Mouse (Mus musculus) cerebellum, adult 2 months (tissue): ENCODE results near the gene Cwh43.

Experiments
- CTCF ChIP-seq: fragments of 200-500 bp; IDR thresholded peaks from 2 replicates; pipeline ENCODE4 v1.5.1; 2011; ENCODE audit warnings: low read depth, mild to moderate bottlenecking, control low read depth, low read length, moderate library complexity, borderline replicate concordance; ENCODE audit not compliant: insufficient read depth
- POLR2A ChIP-seq: fragments of 200-500 bp; IDR thresholded peaks from 2 replicates; pipeline ENCODE4 v1.6.1; 2011; ENCODE audit warnings: low read length, control low read depth, borderline replicate concordance; ENCODE audit not compliant: insufficient read depth

- TF ChIP-seq CTCF (no peak), POLR2A (no peak)
Measured at GRCm38 (mm10) chr5:73376491-73376890, 29.4 kb upstream of the Cwh43 start.
